Mouse (Mus musculus) limb, embryonic 14.5 days (tissue): ENCODE results near the gene Ccnjl. TPM values are rescaled to one million over a fixed set of nuclear protein-coding genes. Genes with fewer than 3 reads are reported as not detected.
A peak's percentile ranks its signal among the peaks of the same experiment; 100 is the strongest.

ENCODE experiments used
- ATAC-seq: fragments of 200-750 bp; cut with Nextera tagmentation; 2 replicates; pipeline ENCODE4 v1.8.0; 2017; ENCODE audit warnings: low read depth, moderate number of reproducible peaks, moderate TSS enrichment; ENCODE audit not compliant: low FRiP score
- DNase-seq: peaks from one replicate; pipeline ENCODE4 v3.0.0-alpha.2; 2015; ENCODE audit warnings: low spot score
- H3K27ac ChIP-seq: fragments of 300-500 bp; sonication (generic); replicated peaks from 2 replicates; pipeline ENCODE4 v1.5.1; 2014; ENCODE audit warnings: low read depth, mild to moderate bottlenecking, low read length, moderate library complexity, mixed read lengths
- H3K27me3 ChIP-seq: fragments of 300-500 bp; sonication (generic); 2 replicates; pipeline ENCODE4 v1.6.1; 2014; ENCODE audit warnings: low read length, mixed read lengths; ENCODE audit not compliant: control insufficient read depth, insufficient read depth
- H3K36me3 ChIP-seq: fragments of 300-500 bp; sonication (generic); 2 replicates; pipeline ENCODE4 v1.6.1; 2014; ENCODE audit warnings: mild to moderate bottlenecking, low read length, moderate library complexity, mixed read lengths; ENCODE audit not compliant: control insufficient read depth, insufficient read depth
- H3K4me1 ChIP-seq: fragments of 300-500 bp; sonication (generic); 2 replicates; pipeline ENCODE4 v1.6.1; 2014; ENCODE audit warnings: antibody characterized with exemption, low read length, mixed read lengths; ENCODE audit not compliant: control insufficient read depth, insufficient read depth
- H3K4me2 ChIP-seq: fragments of 300-500 bp; sonication (generic); replicated peaks from 2 replicates; pipeline ENCODE4 v1.6.1; 2014; ENCODE audit warnings: low read depth, mild to moderate bottlenecking, low read length, moderate library complexity; ENCODE audit not compliant: severe bottlenecking
- H3K4me3 ChIP-seq: fragments of 300-500 bp; sonication (generic); replicated peaks from 2 replicates; pipeline ENCODE4 v1.5.1; 2014; ENCODE audit warnings: low read length
- H3K9ac ChIP-seq: fragments of 300-500 bp; sonication (generic); 2 replicates; pipeline ENCODE4 v1.6.1; 2014; ENCODE audit warnings: mild to moderate bottlenecking, low read depth, low read length, moderate library complexity; ENCODE audit not compliant: severe bottlenecking
- H3K9me3 ChIP-seq: fragments of 300-500 bp; sonication (generic); 2 replicates; pipeline ENCODE4 v1.6.1; 2016; ENCODE audit warnings: low read length; ENCODE audit not compliant: control insufficient read depth
- POLR2A ChIP-seq: fragments of 200-500 bp; IDR thresholded peaks from 2 replicates; pipeline ENCODE4 v1.8.0; 2012; ENCODE audit warnings: inconsistent platforms, mild to moderate bottlenecking, moderate library complexity, borderline replicate concordance; ENCODE audit not compliant: insufficient read depth, insufficient read length; ENCODE audit errors: extremely low read depth
- WGBS: fragments of 180-500 bp; shearing (Covaris S2); extraction: QIAGEN DNeasy Blood & Tissue Kit; methylation state at CpG from one replicate; pipeline ENCODE4 v1.1.7; 2014; 5-methylcytosine and 5-hydroxymethylcytosine counted together
- polyA plus RNA-seq, 2 experiments: library from polyadenylated mRNA; depleted of rRNA in 1 of 2; stranded (reverse) in 1 of 2; unstranded in 1 of 2; fragments of >200 nt; fragmentation: Nextera tagmentation in 1 of 2; extraction: Ambion mirVana in 1 of 2; gene quantifications; 2 replicates each; pipeline versions ENCODE4 v1.2.1 to v1.2.3; 2012 to 2014

Ccnjl gene
- polyA plus RNA-seq, 2 experiments, result 5.1 to 7.7 TPM

DNA sequence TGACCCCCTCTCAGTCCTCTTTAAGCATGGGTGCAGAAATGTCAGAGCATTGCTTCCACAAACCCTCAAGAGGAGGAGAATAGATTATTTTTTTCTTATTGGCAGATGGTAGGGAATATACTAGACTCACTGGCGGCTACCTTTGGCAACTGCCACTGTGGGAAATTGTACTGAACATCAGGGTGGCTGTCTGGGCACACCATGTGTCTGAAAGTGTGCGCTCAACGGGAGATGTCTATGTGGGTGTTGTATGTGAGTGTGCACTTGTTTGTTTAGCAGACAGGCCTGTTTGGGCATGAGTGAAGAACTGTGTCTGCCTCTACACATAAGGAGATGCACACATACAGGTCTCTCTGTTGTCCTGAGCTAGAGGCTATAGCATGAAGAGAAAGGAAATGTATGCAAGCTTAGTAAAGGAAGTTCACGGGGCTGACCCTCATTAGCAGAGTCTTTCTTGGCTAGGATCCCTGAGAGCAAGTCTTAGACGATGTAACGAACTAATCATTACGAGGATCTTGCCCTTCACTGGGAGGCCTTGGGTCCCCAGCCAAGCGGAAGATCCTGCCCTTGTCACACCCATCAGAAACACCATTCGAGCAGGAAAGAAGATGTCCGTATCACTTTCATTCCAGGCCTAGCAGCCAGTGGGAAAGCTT is 81.5 kb downstream of the Ccnjl start:
- no peak overlapping the region for H3K9ac ChIP-seq
- no peak overlapping the region for H3K4me3 ChIP-seq
- no peaks in the 10 kb centered on the region for H3K9me3 ChIP-seq
- ATAC-seq, result no peak
- no peaks in the 10 kb centered on the region for H3K36me3 ChIP-seq
- H3K4me2 ChIP-seq, result no peak overlapping the region
- WGBS, result 72% methylated on average over 10 of the region's 10 CpGs
- no peak for DNase-seq
- H3K27ac ChIP-seq, result no peak overlapping the region
- H3K4me1 ChIP-seq, result no peaks in the 10 kb centered on the region
- H3K27me3 ChIP-seq, result no peaks in the 10 kb centered on the region
- no peak for TF ChIP-seq POLR2A

DNA sequence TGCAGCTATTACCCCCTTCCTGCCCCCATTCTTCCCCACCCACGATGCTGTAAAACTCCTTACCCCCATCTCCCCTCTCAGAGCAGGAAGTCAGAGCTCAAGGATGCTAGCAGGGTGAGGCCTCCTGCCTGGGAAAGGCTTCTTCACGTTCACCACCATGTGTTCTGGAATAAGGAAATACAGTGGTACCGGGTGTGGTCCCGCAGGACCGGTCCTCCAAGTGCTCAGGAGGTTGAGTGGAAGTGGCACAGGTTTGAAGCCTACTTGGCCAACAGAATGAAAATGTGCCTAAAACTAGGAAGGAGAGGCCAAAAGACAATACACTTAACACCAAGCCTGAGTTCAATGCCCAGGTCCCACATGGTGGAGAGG is 82.1 kb downstream of the Ccnjl start:
- ATAC-seq (no peak), DNase-seq (no peak)
- Histone ChIP-seq H3K36me3 (no peaks in the 10 kb centered on the region), H3K4me1 (no peaks in the 10 kb centered on the region), H3K9ac (no peak overlapping the region), H3K9me3 (no peaks in the 10 kb centered on the region), H3K4me2 (no peak overlapping the region), H3K27me3 (no peaks in the 10 kb centered on the region), H3K4me3 (no peak overlapping the region), H3K27ac (no peak overlapping the region)
- WGBS, result 69% methylated on average over 5 of the region's 5 CpGs
- no peak for TF ChIP-seq POLR2A

DNA sequence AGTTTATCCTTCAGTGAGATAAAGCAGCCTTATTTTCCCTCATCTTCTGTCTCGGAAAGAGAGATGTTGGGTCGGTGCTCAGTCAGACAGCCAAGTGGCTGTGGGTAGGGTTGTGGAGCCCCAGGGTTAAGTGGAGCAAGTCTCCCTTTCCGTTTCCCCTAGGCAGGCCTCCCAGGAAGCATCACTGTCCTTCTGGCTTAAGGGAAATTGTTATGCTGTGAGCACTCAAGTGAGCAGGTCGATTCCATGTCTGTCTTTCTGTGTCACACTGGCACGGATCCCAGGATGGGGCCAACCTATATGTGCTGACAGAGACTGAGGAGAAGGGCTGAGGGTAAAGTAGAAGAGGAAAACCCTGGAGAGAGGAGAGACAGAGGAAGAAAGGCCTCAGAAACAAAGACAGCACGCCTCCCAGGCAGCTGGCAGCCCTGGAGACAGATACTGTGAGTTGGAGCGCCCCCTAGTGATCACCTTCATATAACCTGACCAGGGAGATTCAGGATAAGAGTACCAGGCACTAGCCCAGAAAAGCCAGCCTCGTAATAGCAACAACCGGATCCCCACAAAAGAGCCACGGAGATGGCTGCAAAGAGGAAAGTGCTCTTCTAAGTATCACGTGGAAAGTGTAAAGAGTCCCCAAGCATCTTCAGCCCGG is 84.4 kb downstream of the Ccnjl start:
- DNase-seq (peak; percentile 88), ATAC-seq (peak; percentile 85; the same call in 1 of the 2 replicates)
- 31% methylated on average over 12 of the region's 12 CpGs for WGBS
- Histone ChIP-seq H3K4me2 (no peak overlapping the region), H3K27ac (no peak overlapping the region), H3K4me1 (no peaks in the 10 kb centered on the region), H3K9me3 (no peaks in the 10 kb centered on the region), H3K4me3 (no peak overlapping the region), H3K36me3 (no peaks in the 10 kb centered on the region), H3K27me3 (no peaks in the 10 kb centered on the region), H3K9ac (0 out of 2 replicates have a peak overlapping the region, but pooled peaks have one; percentile 13)
- no peak for TF ChIP-seq POLR2A

GRCm38 (mm10) chr11:43617924-43618323 is 89.3 kb downstream of the Ccnjl start:
- Histone ChIP-seq H3K9ac (no peak overlapping the region), H3K9me3 (no peaks in the 10 kb centered on the region), H3K27ac (no peak overlapping the region), H3K36me3 (no peaks in the 10 kb centered on the region), H3K4me3 (no peak overlapping the region), H3K27me3 (no peaks in the 10 kb centered on the region), H3K4me1 (no peaks in the 10 kb centered on the region), H3K4me2 (no peak overlapping the region)
- DNase-seq, result no peak
- ATAC-seq, result 0 out of 2 replicates have a peak, but pooled peaks have one; percentile 9
- no peak for TF ChIP-seq POLR2A
- 71% methylated on average over 5 of the region's 5 CpGs for WGBS

DNA sequence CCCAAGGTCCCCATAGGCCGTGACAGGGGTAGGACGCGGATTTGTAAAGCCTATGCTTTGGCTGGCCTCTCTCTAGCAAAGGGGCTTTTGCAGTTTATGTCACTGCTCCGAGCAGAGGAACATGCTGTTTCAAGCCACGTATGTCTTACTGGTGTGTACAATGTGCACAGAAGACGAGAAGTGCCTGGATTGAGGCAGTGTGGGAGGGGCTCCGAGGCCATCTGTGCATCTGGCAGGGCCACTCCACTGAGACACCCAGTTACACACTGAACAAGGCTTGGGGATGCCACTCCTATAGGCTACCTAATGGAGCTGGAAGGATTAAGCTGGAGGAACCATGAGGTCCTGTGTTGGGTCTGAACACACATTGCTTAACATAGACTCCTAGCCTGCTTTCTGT is 89.8 kb downstream of the Ccnjl start:
- no peak for TF ChIP-seq POLR2A
- 69% methylated on average over 7 of the region's 7 CpGs for WGBS
- Histone ChIP-seq H3K4me1 (no peaks in the 10 kb centered on the region), H3K9me3 (no peaks in the 10 kb centered on the region), H3K36me3 (no peaks in the 10 kb centered on the region), H3K4me2 (no peak overlapping the region), H3K27me3 (no peaks in the 10 kb centered on the region), H3K27ac (no peak overlapping the region), H3K9ac (no peak overlapping the region), H3K4me3 (no peak overlapping the region)
- ATAC-seq (peak; percentile 37; the same call in 1 of the 2 replicates), DNase-seq (no peak)
